Mouse (Mus musculus): Measurements from ENCODE around the gene Ecpas. TPM values are rescaled to one million over a fixed set of nuclear protein-coding genes. Genes with fewer than 3 reads are reported as not detected.

The Ecpas gene
- total RNA-seq, 2 experiments from 2014 or later, result 132 to 133 TPM

GRCm38 (mm10) chr4:58911831-58912628, 519 bp downstream of the Ecpas start:
- DNase-seq (ENCODE audit: low spot score in 2 of 2), result peak; percentile 43 to 61

GRCm38 (mm10) chr4:58911069-58911830, 1.3 kb downstream of the Ecpas start:
- DNase-seq (ENCODE audit: low spot score in 2 of 2), result peak; percentile 37 to 41

GRCm38 (mm10) chr4:58910175-58911068, 2.1 kb downstream of the Ecpas start:
- no peak for DNase-seq (ENCODE audit: low spot score in 2 of 2)

GRCm38 (mm10) chr4:58907453-58907852, 5.1 kb downstream of the Ecpas start:
- no peak for DNase-seq (ENCODE audit: low spot score in 2 of 2)

- no peak for DNase-seq (ENCODE audit: low spot score in 2 of 2)
Observed at GRCm38 (mm10) chr4:58898318-58898717, 14.2 kb downstream of the Ecpas start.

GRCm38 (mm10) chr4:58897436-58897835, 15.1 kb downstream of the Ecpas start:
- no peak for DNase-seq (ENCODE audit: low spot score in 2 of 2)

GRCm38 (mm10) chr4:58894399-58894798, 18.1 kb downstream of the Ecpas start:
- no peak for DNase-seq (ENCODE audit: low spot score in 2 of 2)

- DNase-seq (ENCODE audit: low spot score in 2 of 2), result no peak
Observed at GRCm38 (mm10) chr4:58890035-58890782, 22.3 kb downstream of the Ecpas start.

- no peak for DNase-seq (ENCODE audit: low spot score in 2 of 2)
Observed at GRCm38 (mm10) chr4:58888568-58888967, 24.0 kb downstream of the Ecpas start.

GRCm38 (mm10) chr4:58887626-58888025, 24.9 kb downstream of the Ecpas start:
- no peak for DNase-seq (ENCODE audit: low spot score in 2 of 2)

GRCm38 (mm10) chr4:58886778-58887177, 25.8 kb downstream of the Ecpas start:
- DNase-seq (ENCODE audit: low spot score in 2 of 2), result no peak

GRCm38 (mm10) chr4:58885341-58885740, 27.2 kb downstream of the Ecpas start:
- no peak for DNase-seq (ENCODE audit: low spot score in 2 of 2)

- no peak for DNase-seq (ENCODE audit: low spot score in 2 of 2)
Observed at GRCm38 (mm10) chr4:58883841-58884240, 28.7 kb downstream of the Ecpas start.

GRCm38 (mm10) chr4:58874373-58874772, 38.2 kb downstream of the Ecpas start:
- DNase-seq (ENCODE audit: low spot score in 2 of 2), result no peak

- peak; percentile 20 to 46 for DNase-seq (ENCODE audit: low spot score in 2 of 2)
Observed at GRCm38 (mm10) chr4:58867242-58867641, 45.3 kb downstream of the Ecpas start.

GRCm38 (mm10) chr4:58832908-58833307, 79.6 kb downstream of the Ecpas start:
- no peak for DNase-seq (ENCODE audit: low spot score in 2 of 2)

GRCm38 (mm10) chr4:58825921-58826320, 86.6 kb downstream of the Ecpas start:
- DNase-seq (ENCODE audit: low spot score in 2 of 2), result no peak

- DNase-seq (ENCODE audit: low spot score in 2 of 2), result no peak
Observed at GRCm38 (mm10) chr4:58787616-58788015, 124.9 kb downstream of the Ecpas start, which contains the start of gene Olfr267. Gene Olfr267, minus strand, starts transcription at chr4:58787716.

- no peak for DNase-seq (ENCODE audit: low spot score in 2 of 2)
Observed at GRCm38 (mm10) chr4:58786659-58787058, 125.9 kb downstream of the Ecpas start.

- no peak for DNase-seq (ENCODE audit: low spot score in 2 of 2)
Observed at GRCm38 (mm10) chr4:58763417-58763816, 149.1 kb downstream of the Ecpas start.
